Mouse (Mus musculus) mouse embryonic stem cell (cell line): ENCODE measurements around the gene Hexim2.

Experiments used
- in situ Hi-C, 2 experiments: fragments of 300-500 bp; cut with MboI; formaldehyde crosslinking; loops; 1 replicate in 1 of 2; 3 replicates in 1 of 2; pipeline ENCODE4 v1.14.3; 2019 to 2020; ENCODE audit warnings: low sequenced_read_pairs in 2 of 2, low pct_unique_long_range_greater_than_20kb in 1 of 2, mixed read lengths in 1 of 2; ENCODE audit not compliant: unreplicated experiment in 1 of 2

The Hexim2 gene

GRCm38 (mm10) chr11:103177815-103178485, 45.7 kb downstream of the Hexim2 start:
- in situ Hi-C loops: loop anchor here in 1 of 2 experiments (10.0 kb wide), 1 partner anchor 287 kb away; no protein-coding TSS in a partner anchor

- in situ Hi-C loops: loop anchor here in 1 of 2 experiments (10.0 kb wide), 1 partner anchor 286 kb away; no protein-coding TSS in a partner anchor
These were observed 46.5 kb downstream of the Hexim2 start for GRCm38 (mm10) chr11:103178748-103179147.

- in situ Hi-C loops: no loop called here
These were observed 48.2 kb downstream of the Hexim2 start for GRCm38 (mm10) chr11:103180426-103180825.

GRCm38 (mm10) chr11:103181349-103181748, 49.1 kb downstream of the Hexim2 start:
- in situ Hi-C loops: no loop called here

GRCm38 (mm10) chr11:103181911-103182310, 49.7 kb downstream of the Hexim2 start:
- in situ Hi-C loops: no loop called here

- in situ Hi-C loops: no loop called here
These were observed 52.7 kb downstream of the Hexim2 start for GRCm38 (mm10) chr11:103184891-103185290.
